Mouse (Mus musculus) limb, embryonic 10.5 days (tissue): ENCODE results near the gene Abcc6. TPM values are rescaled to one million over a fixed set of nuclear protein-coding genes. Genes with fewer than 3 reads are reported as not detected.

ENCODE experiments used
- DNase-seq: peaks from one replicate; pipeline ENCODE4 v3.0.0-alpha.2; 2017; ENCODE audit warnings: low spot score
- H3K27ac ChIP-seq: fragments of 300-500 bp; sonication (generic); 2 replicates; pipeline ENCODE4 v1.5.1; 2016; ENCODE audit warnings: mild to moderate bottlenecking
- H3K27me3 ChIP-seq: fragments of 300-500 bp; sonication (generic); 2 replicates; pipeline ENCODE4 v1.6.1; 2016; ENCODE audit warnings: low read depth, mild to moderate bottlenecking; ENCODE audit not compliant: poor library complexity, severe bottlenecking
- H3K36me3 ChIP-seq: fragments of 300-500 bp; sonication (generic); 2 replicates; pipeline ENCODE4 v1.6.1; 2016; ENCODE audit warnings: mild to moderate bottlenecking, moderate library complexity
- H3K4me1 ChIP-seq: fragments of 300-500 bp; sonication (generic); 2 replicates; pipeline ENCODE4 v1.6.1; 2016
- H3K4me3 ChIP-seq: fragments of 300-500 bp; sonication (generic); 2 replicates; pipeline ENCODE4 v1.5.1; 2016; ENCODE audit warnings: mild to moderate bottlenecking, moderate library complexity
- H3K9me3 ChIP-seq: fragments of 300-500 bp; sonication (generic); replicated peaks from 2 replicates; pipeline ENCODE4 v1.6.1; 2016; ENCODE audit warnings: mild to moderate bottlenecking
- WGBS: fragments of 180-500 bp; shearing (Covaris S2); methylation state at CpG from one replicate; pipeline ENCODE4 v1.1.7; 2016; 5-methylcytosine and 5-hydroxymethylcytosine counted together
- polyA plus RNA-seq: library from polyadenylated mRNA; unstranded; fragments of >200 nt; fragmentation: Nextera tagmentation; extraction: Ambion mirVana; gene quantifications from 2 replicates; pipeline ENCODE4 v1.2.1, GENCODE M21; 2016

The Abcc6 gene
- polyA plus RNA-seq, 1 experiment from 2014 or later: 0.20 TPM

GRCm38 (mm10) chr7:45922928-45923761 lies 107.0 kb downstream of the Abcc6 start:
- peaks cover 14% of the 10 kb centered on the region for H3K27me3 ChIP-seq
- DNase-seq: peak; percentile 95
- H3K9me3 ChIP-seq: no peaks in the 10 kb centered on the region
- H3K4me1 ChIP-seq: peaks cover 53% of the 10 kb centered on the region
- under 1% methylated on average over 37 of the region's 37 CpGs for WGBS
- no peaks in the 10 kb centered on the region for H3K36me3 ChIP-seq
- peak overlapping the region; percentile 56 for H3K4me3 ChIP-seq
- H3K27ac ChIP-seq: peak overlapping the region; percentile 91

- no peak for DNase-seq
- Histone ChIP-seq H3K27ac (peak overlapping the region; percentile 91), H3K9me3 (no peaks in the 10 kb centered on the region), H3K27me3 (peaks cover 4% of the 10 kb centered on the region), H3K36me3 (no peaks in the 10 kb centered on the region; the same call in 1 of the 2 replicates), H3K4me3 (peak overlapping the region; percentile 56; the same call in 1 of the 2 replicates), H3K4me1 (peaks cover 64% of the 10 kb centered on the region)
- WGBS: 87% methylated on average over 12 of the region's 12 CpGs
Observed at GRCm38 (mm10) chr7:45921950-45922600, 108.0 kb downstream of the Abcc6 start.

- Histone ChIP-seq H3K4me3 (peak within 1 kb of the TSS; percentile 56), H3K36me3 (no peaks in the 10 kb centered on the region; the same call in 1 of the 2 replicates), H3K27ac (peak within 1 kb of the TSS; percentile 91), H3K27me3 (no peaks in the 10 kb centered on the region), H3K4me1 (peaks cover 73% of the 10 kb centered on the region), H3K9me3 (no peaks in the 10 kb centered on the region)
- WGBS: 45% methylated on average over 9 of the region's 9 CpGs
- DNase-seq: no peak
Observed at GRCm38 (mm10) chr7:45921242-45921621, 108.9 kb downstream of the Abcc6 start, which contains the start of gene Emp3. Emp3 (minus strand) TSS chr7:45921404.

GRCm38 (mm10) chr7:45920583-45921241 lies 109.4 kb downstream of the Abcc6 start:
- H3K36me3 ChIP-seq: no peaks in the 10 kb centered on the region; the same call in 1 of the 2 replicates
- 44% methylated on average over 9 of the region's 9 CpGs for WGBS
- no peaks in the 10 kb centered on the region for H3K27me3 ChIP-seq
- DNase-seq: no peak
- peaks cover 78% of the 10 kb centered on the region for H3K4me1 ChIP-seq
- no peaks in the 10 kb centered on the region for H3K9me3 ChIP-seq
- H3K4me3 ChIP-seq: peak overlapping the region; percentile 36
- peak overlapping the region; percentile 77 for H3K27ac ChIP-seq

GRCm38 (mm10) chr7:45919761-45920160 lies 110.3 kb downstream of the Abcc6 start:
- no peak for DNase-seq
- peak overlapping the region; percentile 36; the same call in 1 of the 2 replicates for H3K4me3 ChIP-seq
- 69% methylated on average over 4 of the region's 4 CpGs for WGBS
- peaks cover 83% of the 10 kb centered on the region for H3K4me1 ChIP-seq
- no peaks in the 10 kb centered on the region for H3K27me3 ChIP-seq
- no peaks in the 10 kb centered on the region; the same call in 1 of the 2 replicates for H3K36me3 ChIP-seq
- H3K9me3 ChIP-seq: no peaks in the 10 kb centered on the region
- H3K27ac ChIP-seq: peak overlapping the region; percentile 77

- Histone ChIP-seq H3K27me3 (no peaks in the 10 kb centered on the region), H3K27ac (peak overlapping the region; percentile 70), H3K4me1 (peaks cover 83% of the 10 kb centered on the region), H3K9me3 (no peaks in the 10 kb centered on the region), H3K4me3 (no peak overlapping the region), H3K36me3 (no peaks in the 10 kb centered on the region; the same call in 1 of the 2 replicates)
- DNase-seq: no peak
- WGBS: 71% methylated on average over 14 of the region's 14 CpGs
Observed at GRCm38 (mm10) chr7:45919083-45919671, 110.9 kb downstream of the Abcc6 start.

- Histone ChIP-seq H3K4me3 (peak overlapping the region; percentile 41), H3K27me3 (no peaks in the 10 kb centered on the region), H3K36me3 (peaks cover 8% of the 10 kb centered on the region), H3K4me1 (peaks cover 74% of the 10 kb centered on the region), H3K9me3 (no peaks in the 10 kb centered on the region), H3K27ac (peak overlapping the region; percentile 85)
- WGBS: 91% methylated on average over 15 of the region's 15 CpGs
- DNase-seq: no peak
Observed at GRCm38 (mm10) chr7:45917926-45918325, 112.2 kb downstream of the Abcc6 start.

Other genes with a start within 250 kb of the Abcc6 start
- 2.2 and 3.2 TPM in 2 replicates for gene Lmtk3, start 246.6 kb downstream of the Abcc6 start, polyA plus RNA-seq
- gene Sult2b1, start 245.6 kb downstream of the Abcc6 start, polyA plus RNA-seq: 1.8 and 2.1 TPM in 2 replicates
- gene Cyth2, start 215.7 kb downstream of the Abcc6 start, polyA plus RNA-seq: 170 TPM in 2 replicates
- gene Kcnj14, start 205.5 kb downstream of the Abcc6 start, polyA plus RNA-seq: 1.2 and 1.4 TPM in 2 replicates
- gene Grwd1, start 199.4 kb downstream of the Abcc6 start, polyA plus RNA-seq: 116 and 156 TPM in 2 replicates
- 36.8 and 41.2 TPM in 2 replicates for gene Kdelr1, start 157.5 kb downstream of the Abcc6 start, polyA plus RNA-seq
- 0.09 and 0.10 TPM in 2 replicates for gene Grin2d, start 151.9 kb downstream of the Abcc6 start, polyA plus RNA-seq
- gene Syngr4, start 133.6 kb downstream of the Abcc6 start, polyA plus RNA-seq: 1.4 and 1.5 TPM in 2 replicates
- gene Tmem143, start 133.4 kb downstream of the Abcc6 start, polyA plus RNA-seq: 4.8 and 5.7 TPM in 2 replicates
- gene Emp3, start 108.9 kb downstream of the Abcc6 start, polyA plus RNA-seq: 18.5 and 34.5 TPM in 2 replicates
- gene Ccdc114, start 106.2 kb downstream of the Abcc6 start, polyA plus RNA-seq: 4.4 and 6.3 TPM in 2 replicates
- gene Nomo1, start 3.4 kb upstream of the Abcc6 start, polyA plus RNA-seq: 27.0 and 29.6 TPM in 2 replicates
- 0.06 and 0.13 TPM in 2 replicates for gene Kcnj11, start 70.5 kb upstream of the Abcc6 start, polyA plus RNA-seq
- 0.40 and 0.74 TPM in 2 replicates for gene Abcc8, start 149.7 kb upstream of the Abcc6 start, polyA plus RNA-seq
- 5.2 and 5.9 TPM in 2 replicates for gene Ush1c, start 208.2 kb upstream of the Abcc6 start, polyA plus RNA-seq
- 0.01 TPM in 1 of 2 replicates, not detected in the other for gene Otog, start 210.7 kb upstream of the Abcc6 start, polyA plus RNA-seq